Mouse (Mus musculus) olfactory bulb, adult 2 months (tissue): ENCODE results near the gene Plcb4.

ENCODE experiments used
- CTCF ChIP-seq: fragments of 200-500 bp; IDR thresholded peaks from 2 replicates; pipeline ENCODE4 v1.5.1; 2012; ENCODE audit warnings: low read depth, mild to moderate bottlenecking, low read length, moderate library complexity; ENCODE audit not compliant: insufficient read depth
- POLR2A ChIP-seq: fragments of 200-500 bp; IDR thresholded peaks from 2 replicates; pipeline ENCODE4 v1.6.1; 2012; ENCODE audit warnings: mild to moderate bottlenecking, low read depth, low read length, moderate library complexity; ENCODE audit not compliant: insufficient read depth

DNA sequence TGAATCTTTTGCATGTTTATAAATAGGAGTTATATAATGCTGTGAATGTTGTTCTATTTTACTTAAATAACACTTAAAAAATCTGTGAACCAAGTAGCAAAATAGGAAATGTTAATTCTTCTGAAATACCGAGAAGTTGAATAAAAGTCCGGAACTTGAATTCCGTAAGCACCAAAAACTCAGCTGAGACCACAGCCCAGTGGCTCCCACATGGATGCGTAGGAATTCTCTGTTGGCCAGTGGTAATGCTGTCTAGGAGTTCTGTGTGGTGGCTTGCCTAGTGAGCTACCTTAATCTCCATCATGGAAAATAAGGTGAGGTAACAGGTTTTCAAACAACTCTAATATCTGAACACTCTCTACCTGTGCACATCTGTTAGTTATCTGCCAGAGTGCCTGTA lies 312.1 kb downstream of the Plcb4 start:
- TF ChIP-seq POLR2A (no peak), CTCF (no peak)
